20 mouse cellular contexts compared by ENCODE assay signal in the genomic region with DNA sequence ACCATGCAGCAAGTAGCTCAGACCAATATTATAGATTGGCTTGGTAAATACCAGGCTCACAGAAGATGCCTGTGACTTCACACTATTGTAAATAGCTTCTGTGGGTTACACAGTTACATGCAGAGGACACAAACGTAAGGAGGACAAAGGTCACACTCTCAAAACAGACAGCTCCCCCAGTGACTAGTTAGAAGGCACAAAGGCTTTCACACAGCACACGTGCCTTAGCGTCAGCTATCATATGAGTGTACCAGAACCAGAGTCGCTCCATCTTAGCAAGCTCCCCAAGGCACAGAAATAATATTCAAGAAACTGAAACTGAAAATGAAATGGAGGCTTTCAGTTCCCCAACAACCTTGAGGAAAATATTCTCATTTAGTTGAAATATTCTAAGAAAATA. TPM values are rescaled to one million over a fixed set of nuclear protein-coding genes. Genes with fewer than 3 reads are reported as not detected.
DNase-seq lines count a peak whose midpoint lies in the region; ATAC-seq and TF ChIP-seq lines count a peak whose summit lies in the region.
"Had no signal": no experiment of that assay in that cellular context is flagged by ENCODE, and none has a peak within 500 bp of the region (broad histone marks: within the 10 kb centered on the region; RNA-seq: fewer than 3 reads in every experiment).

No protein-coding gene starts in this region.

- no peak for TF ChIP-seq CTCF in liver, embryonic 14.5 days (IDR thresholded peaks at IDR 0.05; ENCODE audit: low read depth)
- no peak for TF ChIP-seq CTCF in kidney, adult 2 months (conservative IDR thresholded peaks at IDR 0.05; ENCODE audit: insufficient read depth, insufficient read length, low read depth, low read length)

- H3K9me3 ChIP-seq in liver, embryonic 14.5 days (ENCODE audit: control insufficient read depth, low read length), result no peaks in the 10 kb centered on the region; the same call in 1 of the 2 replicates
- H3K9me3 ChIP-seq: hindbrain, embryonic 12.5 days; midbrain, embryonic 10.5 days had no signal

- no peak for TF ChIP-seq POLR2A in kidney, adult 2 months (IDR thresholded peaks at IDR 0.05; ENCODE audit: low read depth, low read length)

- H3K9ac ChIP-seq in liver, embryonic 14.5 days (replicated peaks), result no peak overlapping the region
- H3K9ac ChIP-seq: hindbrain, embryonic 12.5 days had no signal

- no peak overlapping the region for H3K4me2 ChIP-seq in liver, embryonic 14.5 days (ENCODE audit: low read depth)
- H3K4me2 ChIP-seq: hindbrain, embryonic 12.5 days had no signal

- H3K4me3 ChIP-seq in liver, embryonic 14.5 days (ENCODE audit: insufficient read depth in 1 of 2, low read depth in 2 of 2, low read length in 2 of 2), result no peak overlapping the region
- H3K4me3 ChIP-seq in kidney, adult 2 months (ENCODE audit: insufficient read depth, low read depth, low read length), result no peak overlapping the region
- H3K4me3 ChIP-seq: erythroblast, embryonic 14.5 days; hindbrain, embryonic 12.5 days; midbrain, embryonic 10.5 days had no signal

- no peak overlapping the region for H3K27ac ChIP-seq in liver, embryonic 14.5 days
- no peak overlapping the region for H3K27ac ChIP-seq in kidney, adult 2 months (ENCODE audit: insufficient read depth, low read depth, low read length)
- H3K27ac ChIP-seq: hindbrain, embryonic 12.5 days; midbrain, embryonic 10.5 days had no signal

- H3K4me1 ChIP-seq in liver, embryonic 14.5 days (replicated peaks; ENCODE audit: control insufficient read depth in 2 of 2, insufficient read depth in 2 of 2, low read length in 1 of 2), result peaks cover 0 to 7% of the 10 kb centered on the region in 2 experiments; a peak in 2 of 4 replicates
- no peaks in the 10 kb centered on the region for H3K4me1 ChIP-seq in kidney, adult 2 months (ENCODE audit: control insufficient read depth, insufficient read depth, low read length)
- H3K4me1 ChIP-seq: hindbrain, embryonic 12.5 days had no signal

- peak; percentile 62 for DNase-seq in heart, adult 11 months
- DNase-seq in heart, postnatal 14 days, result no peak
- no peak for DNase-seq in liver, embryonic 14.5 days (ENCODE audit: low read depth in 3 of 3, low spot score in 3 of 3)
- DNase-seq in layer of hippocampus, postnatal 14 days (ENCODE audit: low spot score in 2 of 2), result no peak
- DNase-seq in kidney, adult 2 months, result no peak
- DNase-seq: cerebellum, adult 8-10 months; gastrocnemius, postnatal 25 days; heart, postnatal 10 days; kidney, postnatal 10 days; left cerebral cortex, postnatal 4 days; lung, adult 18-20 months; lung, postnatal 14 days; thymus, adult 18-20 months had no signal

- TF ChIP-seq EP300 in liver, embryonic 14.5 days (IDR thresholded peaks at IDR 0.05; ENCODE audit: low read depth), result no peak

- intact Hi-C loops in heart, postnatal 14 days (cut with DNase I), result no loop called here

- peak; percentile 51; the same call in 1 of the 2 replicates for ATAC-seq in common myeloid progenitor, adult 5-6 weeks (replicated peaks; ENCODE audit: low read depth, poor library complexity, severe bottlenecking)
- peak; percentile 58; the same call in 1 of the 2 replicates for ATAC-seq in liver, embryonic 14.5 days (ENCODE audit: insufficient read depth)
- ATAC-seq in monocyte, adult 5-6 weeks (replicated peaks; ENCODE audit: insufficient number of reproducible peaks, low FRiP score, low TSS enrichment, poor library complexity, severe bottlenecking), result peak; percentile 50; the same call in 1 of the 2 replicates
- no peak for ATAC-seq in erythroblast, adult 5-6 weeks (replicated peaks; ENCODE audit: low FRiP score, poor library complexity, severe bottlenecking)
- ATAC-seq: forebrain, embryonic 14.5 days had no signal

- H3K27me3 ChIP-seq in liver, embryonic 14.5 days (ENCODE audit: control insufficient read depth, insufficient read depth, low read length), result no peaks in the 10 kb centered on the region; the same call in 1 of the 2 replicates
- no peaks in the 10 kb centered on the region for H3K27me3 ChIP-seq in kidney, adult 2 months (replicated peaks; ENCODE audit: control insufficient read depth, insufficient read depth, low read length)
- H3K27me3 ChIP-seq: hindbrain, embryonic 12.5 days had no signal

- no peaks in the 10 kb centered on the region for H3K36me3 ChIP-seq in liver, embryonic 14.5 days (replicated peaks; ENCODE audit: control insufficient read depth, insufficient read depth, low read depth)
- H3K36me3 ChIP-seq in kidney, adult 2 months (ENCODE audit: control insufficient read depth, insufficient read depth, low read length), result no peaks in the 10 kb centered on the region
- H3K36me3 ChIP-seq: hindbrain, embryonic 12.5 days; midbrain, embryonic 10.5 days had no signal

- WGBS in liver, embryonic 14.5 days (ENCODE audit: insufficient replicate concordance), result 64% methylated on average over 4 of the region's 4 CpGs
- WGBS in kidney, adult 2 months, result 48% methylated on average over 4 of the region's 4 CpGs

RNA-seq across cellular contexts. Expression of gene Man2a1, which starts 10.1 kb away (rescaled TPM):
- 10 to 100 TPM; 25.9 to 28.2 TPM for total RNA-seq in heart, postnatal 14 days (2021)
- 21.5 and 28.1 TPM in 2 replicates for total RNA-seq in common myeloid progenitor, adult 5-6 weeks (2017)
- polyA plus RNA-seq in liver, embryonic 14.5 days (2012; rRNA removed), result 7.2 and 9.1 TPM in 2 replicates
- 3.2 and 3.7 TPM in 2 replicates for polyA plus RNA-seq in liver, embryonic 14.5 days (2014; fragmentation: Nextera tagmentation; extraction: Ambion mirVana)
- total RNA-seq in monocyte, adult 5-6 weeks (2017), result 42.0 to 56.6 TPM (median 56.4 TPM) in 3 replicates
- total RNA-seq in layer of hippocampus, postnatal 14 days (2021), result 10 to 100 TPM; 14.2 to 18.8 TPM
- 25.6 and 27.3 TPM in 2 replicates for polyA plus RNA-seq in kidney, adult 2 months (2012; rRNA removed)
- total RNA-seq in erythroblast, adult 5-6 weeks (2015; ENCODE audit: low replicate concordance), result 17.3 and 30.9 TPM in 2 replicates
- total RNA-seq in erythroblast, adult 5-6 weeks (2017; ENCODE audit: low replicate concordance), result 13.9 and 15.2 TPM in 2 replicates
